21 mouse cellular contexts compared by ENCODE assay signal in genomic region chr17:71117956-71118355, GRCm38 (mm10).
DNase-seq lines count a peak whose midpoint lies in the region; ATAC-seq and TF ChIP-seq lines count a peak whose summit lies in the region.
"Had no signal": no experiment of that assay in that cellular context is flagged by ENCODE, and none has a peak within 500 bp of the region (broad histone marks: within the 10 kb centered on the region; RNA-seq: fewer than 3 reads in every experiment).

No protein-coding gene starts in this region.

- no peak for TF ChIP-seq CTCF in liver, postnatal 0 days (IDR thresholded peaks at IDR 0.05; ENCODE audit: low read depth)
- TF ChIP-seq CTCF in lung, adult 2 months (IDR thresholded peaks at IDR 0.05; ENCODE audit: insufficient read depth, low read length), result no peak

- no peak overlapping the region for H3K4me2 ChIP-seq in liver, postnatal 0 days (ENCODE audit: low read depth, low read length)
- no peak overlapping the region for H3K4me2 ChIP-seq in midbrain, embryonic 11.5 days
- H3K4me2 ChIP-seq: kidney, embryonic 15.5 days; liver, embryonic 12.5 days; lung, embryonic 15.5 days; midbrain, embryonic 15.5 days; neural tube, embryonic 15.5 days had no signal

- H3K27me3 ChIP-seq in heart, embryonic 10.5 days (ENCODE audit: insufficient read depth, poor library complexity, severe bottlenecking), result no peaks in the 10 kb centered on the region
- H3K27me3 ChIP-seq in liver, postnatal 0 days (ENCODE audit: insufficient read depth, low read length), result no peaks in the 10 kb centered on the region
- no peaks in the 10 kb centered on the region for H3K27me3 ChIP-seq in midbrain, embryonic 11.5 days (ENCODE audit: control insufficient read depth, insufficient read depth, low read length)
- H3K27me3 ChIP-seq: kidney, embryonic 15.5 days; liver, embryonic 12.5 days; lung, embryonic 15.5 days; midbrain, embryonic 15.5 days; neural tube, embryonic 15.5 days had no signal

- TF ChIP-seq EP300 in liver, postnatal 0 days (IDR thresholded peaks at IDR 0.05; ENCODE audit: low read depth), result no peak

- peaks cover 37% of the 10 kb centered on the region for H3K4me1 ChIP-seq in heart, embryonic 10.5 days
- no peaks in the 10 kb centered on the region; the same call in 1 of the 2 replicates for H3K4me1 ChIP-seq in liver, postnatal 0 days (ENCODE audit: insufficient read depth)
- H3K4me1 ChIP-seq in midbrain, embryonic 11.5 days (ENCODE audit: control insufficient read depth, insufficient read depth, low read length), result no peaks in the 10 kb centered on the region
- peaks cover 6% of the 10 kb centered on the region for H3K4me1 ChIP-seq in lung, adult 2 months (ENCODE audit: control insufficient read depth, insufficient read depth, low read length)
- H3K4me1 ChIP-seq: lung, embryonic 15.5 days; midbrain, embryonic 15.5 days; neural tube, embryonic 15.5 days had no signal

- H3K36me3 ChIP-seq in heart, embryonic 10.5 days, result peaks cover 64% of the 10 kb centered on the region
- H3K36me3 ChIP-seq in liver, postnatal 0 days (replicated peaks; ENCODE audit: insufficient read depth, low read length), result no peaks in the 10 kb centered on the region
- H3K36me3 ChIP-seq in macrophage (ENCODE audit: inconsistent target), result no peaks in the 10 kb centered on the region
- no peaks in the 10 kb centered on the region for H3K36me3 ChIP-seq in midbrain, embryonic 11.5 days (ENCODE audit: control insufficient read depth, insufficient read depth, low read length)
- H3K36me3 ChIP-seq: kidney, embryonic 15.5 days; liver, embryonic 12.5 days; lung, embryonic 15.5 days; midbrain, embryonic 15.5 days; neural tube, embryonic 15.5 days had no signal

- TF ChIP-seq POLR2A in lung, adult 2 months (IDR thresholded peaks at IDR 0.05; ENCODE audit: borderline replicate concordance, extremely low read depth, low read depth, low read length), result no peak

- peak overlapping the region; percentile 47; the same call in 1 of the 2 replicates for H3K27ac ChIP-seq in heart, embryonic 10.5 days
- H3K27ac ChIP-seq in liver, postnatal 0 days (ENCODE audit: low read depth), result no peak overlapping the region
- peak overlapping the region; percentile 33 for H3K27ac ChIP-seq in macrophage
- H3K27ac ChIP-seq in midbrain, embryonic 11.5 days (ENCODE audit: low read depth, low read length), result no peak overlapping the region
- H3K27ac ChIP-seq: kidney, embryonic 15.5 days; liver, embryonic 12.5 days; lung, embryonic 15.5 days; midbrain, embryonic 15.5 days; neural tube, embryonic 15.5 days had no signal

- H3K9ac ChIP-seq in liver, postnatal 0 days (replicated peaks), result no peak overlapping the region
- H3K9ac ChIP-seq in midbrain, embryonic 11.5 days (ENCODE audit: low read length), result no peak overlapping the region
- H3K9ac ChIP-seq: kidney, embryonic 15.5 days; liver, embryonic 12.5 days; lung, embryonic 15.5 days; midbrain, embryonic 15.5 days; neural tube, embryonic 15.5 days had no signal

- intact Hi-C loops in heart, postnatal 14 days (cut with DNase I), result no loop called here

- DNase-seq in heart, embryonic 10.5 days (ENCODE audit: low spot score), result no peak
- no peak for DNase-seq in heart, postnatal 14 days
- DNase-seq in liver, result peak; percentile 33
- DNase-seq in liver, postnatal 0 days, result no peak
- no peak for DNase-seq in midbrain, embryonic 11.5 days (ENCODE audit: low spot score, missing footprints)
- no peak for DNase-seq in kidney, adult 18-20 months
- DNase-seq in lung, adult 2 months, result no peak
- DNase-seq: adrenal gland, postnatal 36 days; cerebellum, adult 8-10 months; kidney, postnatal 4 days; layer of hippocampus, adult 9-11 months; right cerebral cortex, postnatal 14 days; spleen, adult 18-20 months had no signal

- WGBS in heart, embryonic 10.5 days, result 77% methylated on average over 4 of the region's 4 CpGs
- 37% methylated on average over 4 of the region's 4 CpGs for WGBS in liver, postnatal 0 days (ENCODE audit: insufficient replicate concordance)
- WGBS in macrophage (ENCODE audit: missing documents), result 0% methylated on average over 4 of the region's 4 CpGs
- 94% methylated on average over 4 of the region's 4 CpGs for WGBS in midbrain, embryonic 11.5 days
- 80% methylated on average over 4 of the region's 4 CpGs for WGBS in lung, adult 2 months

- H3K9me3 ChIP-seq in heart, embryonic 10.5 days, result no peaks in the 10 kb centered on the region
- no peaks in the 10 kb centered on the region for H3K9me3 ChIP-seq in liver, postnatal 0 days (ENCODE audit: low read length)
- no peaks in the 10 kb centered on the region for H3K9me3 ChIP-seq in midbrain, embryonic 11.5 days (ENCODE audit: control insufficient read depth, low read length)
- H3K9me3 ChIP-seq: kidney, embryonic 15.5 days; liver, embryonic 12.5 days; lung, embryonic 15.5 days; midbrain, embryonic 15.5 days; neural tube, embryonic 15.5 days had no signal

- H3K79me2 ChIP-seq in macrophage (ENCODE audit: inconsistent target), result no peaks in the 10 kb centered on the region

- ATAC-seq in liver, postnatal 0 days, result no peak
- no peak for ATAC-seq in midbrain, embryonic 11.5 days (ENCODE audit: low FRiP score)
- ATAC-seq: hindbrain, embryonic 16.5 days; intestine, embryonic 16.5 days; liver, embryonic 12.5 days; midbrain, embryonic 15.5 days had no signal

- no peak overlapping the region for H3K4me3 ChIP-seq in heart, embryonic 10.5 days
- H3K4me3 ChIP-seq in liver, postnatal 0 days (ENCODE audit: low read depth, low read length), result no peak overlapping the region
- no peak overlapping the region for H3K4me3 ChIP-seq in macrophage (ENCODE audit: inconsistent target)
- no peak overlapping the region for H3K4me3 ChIP-seq in midbrain, embryonic 11.5 days (ENCODE audit: low read depth, low read length)
- no peak overlapping the region for H3K4me3 ChIP-seq in lung, adult 2 months (replicated peaks; ENCODE audit: extremely low read depth, low read depth, low read length)
- H3K4me3 ChIP-seq: kidney, embryonic 15.5 days; liver, embryonic 12.5 days; lung, embryonic 15.5 days; midbrain, embryonic 15.5 days; neural tube, embryonic 15.5 days had no signal

Comparison
In these comparisons a context has a peak if more than half of its experiments do, and no peak if none do; other contexts are left out.
1. H3K27ac ChIP-seq: peak in heart, embryonic 10.5 days (single experiment) and macrophage (single experiment); none in liver, postnatal 0 days (single experiment) and midbrain, embryonic 11.5 days (single experiment).